Mouse (Mus musculus) kidney, adult 2 months (tissue): ENCODE results near the gene Apoh. TPM values are rescaled to one million over a fixed set of nuclear protein-coding genes. Genes with fewer than 3 reads are reported as not detected.

Experiments
- DNase-seq: peaks from one replicate; pipeline ENCODE4 v3.0.0; 2021
- H3K27ac ChIP-seq: fragments of 200-500 bp; 2 replicates; pipeline ENCODE4 v1.5.1; 2012; ENCODE audit warnings: low read depth, low read length, control low read depth, inconsistent platforms; ENCODE audit not compliant: insufficient read depth
- H3K27me3 ChIP-seq: fragments of 200-500 bp; replicated peaks from 2 replicates; pipeline ENCODE4 v1.6.1; 2012; ENCODE audit warnings: mild to moderate bottlenecking, moderate library complexity, low read length, inconsistent platforms; ENCODE audit not compliant: control insufficient read depth, insufficient read depth
- H3K36me3 ChIP-seq: fragments of 200-500 bp; 2 replicates; pipeline ENCODE4 v1.6.1; 2012; ENCODE audit warnings: mild to moderate bottlenecking, moderate library complexity, low read length, inconsistent platforms; ENCODE audit not compliant: control insufficient read depth, insufficient read depth
- H3K4me1 ChIP-seq: fragments of 200-500 bp; 2 replicates; pipeline ENCODE4 v1.6.1; 2011; ENCODE audit warnings: low read length; ENCODE audit not compliant: control insufficient read depth, insufficient read depth
- H3K4me3 ChIP-seq: fragments of 200-500 bp; 2 replicates; pipeline ENCODE4 v1.5.1; 2011; ENCODE audit warnings: mild to moderate bottlenecking, low read depth, low read length, control low read depth; ENCODE audit not compliant: insufficient read depth
- CTCF ChIP-seq: fragments of 200-500 bp; conservative IDR thresholded peaks from 2 replicates; pipeline ENCODE4 v1.5.1; 2011; ENCODE audit warnings: low read depth, mild to moderate bottlenecking, control low read depth, low read length, moderate library complexity, mixed read lengths; ENCODE audit not compliant: insufficient read depth, insufficient read length
- POLR2A ChIP-seq: fragments of 200-500 bp; IDR thresholded peaks from one replicate; pipeline ENCODE4 v1.6.1; 2011; ENCODE audit warnings: low read depth, low read length, control low read depth
- WGBS: fragments of 180-500 bp; shearing (Covaris S2); methylation state at CpG from one replicate; pipeline ENCODE4 v1.1.7; 2018; 5-methylcytosine and 5-hydroxymethylcytosine counted together
- polyA plus RNA-seq: library from polyadenylated mRNA; depleted of rRNA; stranded (reverse); fragments of >200 nt; gene quantifications from 2 replicates; pipeline ENCODE4 v1.2.3, GENCODE M21; 2012

Apoh gene
- polyA plus RNA-seq, 1 experiment = not detected

- Histone ChIP-seq H3K27ac (no peak overlapping the region), H3K36me3 (no peaks in the 10 kb centered on the region)
- no peak for DNase-seq
Observed at GRCm38 (mm10) chr11:108333006-108333405, 10.1 kb upstream of the Apoh start.

GRCm38 (mm10) chr11:108333583-108334379, 9.4 kb upstream of the Apoh start:
- no peak for TF ChIP-seq CTCF
- no peak for TF ChIP-seq POLR2A
- Histone ChIP-seq H3K27me3 (no peaks in the 10 kb centered on the region), H3K27ac (no peak overlapping the region), H3K4me1 (no peaks in the 10 kb centered on the region), H3K36me3 (no peaks in the 10 kb centered on the region), H3K4me3 (no peak overlapping the region)
- 53% methylated on average over 8 of the region's 8 CpGs for WGBS
- DNase-seq = no peak

More at GRCm38 (mm10) chr11:108333006-108333405, 10.1 kb upstream of the Apoh start:
- WGBS = 48% methylated on average over 5 of the region's 5 CpGs
- no peak for TF ChIP-seq POLR2A
- TF ChIP-seq CTCF = no peak
- Histone ChIP-seq H3K4me1 (no peaks in the 10 kb centered on the region), H3K27me3 (no peaks in the 10 kb centered on the region), H3K4me3 (no peak overlapping the region)

GRCm38 (mm10) chr11:108334658-108335057, 8.5 kb upstream of the Apoh start:
- no peak for DNase-seq
- WGBS = 68% methylated on average over 3 of the region's 3 CpGs
- H3K4me3 ChIP-seq = no peak overlapping the region
- H3K4me1 ChIP-seq = no peaks in the 10 kb centered on the region
- no peak overlapping the region for H3K27ac ChIP-seq
- no peaks in the 10 kb centered on the region for H3K36me3 ChIP-seq
- no peak for TF ChIP-seq POLR2A
- TF ChIP-seq CTCF = no peak
- H3K27me3 ChIP-seq = no peaks in the 10 kb centered on the region

- DNase-seq = peak; percentile 54
- TF ChIP-seq CTCF = no peak
- no peak for TF ChIP-seq POLR2A
- Histone ChIP-seq H3K4me3 (no peak overlapping the region), H3K27ac (no peak overlapping the region), H3K27me3 (no peaks in the 10 kb centered on the region), H3K36me3 (no peaks in the 10 kb centered on the region), H3K4me1 (no peaks in the 10 kb centered on the region)
- WGBS = 85% methylated on average over 4 of the region's 4 CpGs
Observed at GRCm38 (mm10) chr11:108335536-108335935, 7.6 kb upstream of the Apoh start.

- Histone ChIP-seq H3K27me3 (no peaks in the 10 kb centered on the region), H3K36me3 (no peaks in the 10 kb centered on the region), H3K4me3 (no peak overlapping the region), H3K4me1 (no peaks in the 10 kb centered on the region), H3K27ac (no peak overlapping the region)
- WGBS = 41% methylated on average over 5 of the region's 5 CpGs
- TF ChIP-seq CTCF = no peak
- no peak for TF ChIP-seq POLR2A
- peak; percentile 14 for DNase-seq
Observed at GRCm38 (mm10) chr11:108336445-108336844, 6.7 kb upstream of the Apoh start.

GRCm38 (mm10) chr11:108340293-108340692, 2.9 kb upstream of the Apoh start:
- TF ChIP-seq POLR2A (no peak), CTCF (no peak)
- H3K4me1 ChIP-seq = no peaks in the 10 kb centered on the region; the same call in 1 of the 2 replicates
- no peaks in the 10 kb centered on the region for H3K27me3 ChIP-seq
- H3K36me3 ChIP-seq = no peaks in the 10 kb centered on the region
- DNase-seq = no peak
- H3K27ac ChIP-seq = no peak overlapping the region
- H3K4me3 ChIP-seq = no peak overlapping the region
- WGBS = 87% methylated on average over 4 of the region's 4 CpGs

GRCm38 (mm10) chr11:108341783-108342182, 1.4 kb upstream of the Apoh start:
- TF ChIP-seq POLR2A = no peak
- no peak for TF ChIP-seq CTCF
- WGBS = 82% methylated on average over 8 of the region's 8 CpGs
- no peaks in the 10 kb centered on the region for H3K36me3 ChIP-seq
- DNase-seq = no peak
- no peaks in the 10 kb centered on the region; the same call in 1 of the 2 replicates for H3K4me1 ChIP-seq
- no peaks in the 10 kb centered on the region for H3K27me3 ChIP-seq
- no peak overlapping the region; the same call in 1 of the 2 replicates for H3K4me3 ChIP-seq
- H3K27ac ChIP-seq = no peak overlapping the region
